Mouse (Mus musculus): Measurements from ENCODE around the gene Wfikkn1. TPM values are rescaled to one million over a fixed set of nuclear protein-coding genes. Genes with fewer than 3 reads are reported as not detected.
A peak's percentile ranks its signal among the peaks of the same experiment; 100 is the strongest.

Gene Wfikkn1
- polyA plus RNA-seq, 1 experiment, result 0.25 TPM

DNA sequence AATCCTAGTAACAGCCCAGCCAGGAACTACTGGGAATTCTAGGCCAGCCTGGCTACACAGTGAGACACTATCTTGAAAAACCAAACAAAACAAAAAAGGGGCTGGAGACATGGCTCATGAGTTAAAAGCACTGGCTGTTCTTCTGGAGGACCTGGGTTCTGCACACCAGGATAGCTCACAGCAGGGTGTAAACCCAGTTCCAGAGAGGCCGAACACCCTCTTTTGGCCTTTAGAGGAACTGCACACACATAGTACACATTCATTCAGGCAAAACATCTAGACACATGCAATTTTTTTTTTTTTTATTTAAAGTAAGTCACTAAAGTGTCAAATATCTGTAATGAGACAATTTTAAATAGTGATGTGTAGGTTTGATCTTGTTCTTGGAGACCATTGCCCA is 19.5 kb upstream of the Wfikkn1 start:
- Histone ChIP-seq H3ac (ENCODE audit: control insufficient read depth, insufficient read length) (no peak overlapping the region), H3K36me3 (ENCODE audit: control insufficient read depth, insufficient read depth) (peaks cover 7% of the 10 kb centered on the region), H3K4me3 (no peak overlapping the region), H3K27me3 (ENCODE audit: control insufficient read depth, insufficient read depth, insufficient read length) (no peaks in the 10 kb centered on the region), H3K79me2 (ENCODE audit: control insufficient read depth, insufficient read depth) (peaks cover 14% of the 10 kb centered on the region), H3K4me2 (ENCODE audit: low read depth) (no peak overlapping the region)
- TF ChIP-seq REST (IDR thresholded peaks at IDR 0.05; ENCODE audit: insufficient read depth, insufficient read length) (no peak), USF1 (IDR thresholded peaks at IDR 0.05; ENCODE audit: low read depth) (no peak)

DNA sequence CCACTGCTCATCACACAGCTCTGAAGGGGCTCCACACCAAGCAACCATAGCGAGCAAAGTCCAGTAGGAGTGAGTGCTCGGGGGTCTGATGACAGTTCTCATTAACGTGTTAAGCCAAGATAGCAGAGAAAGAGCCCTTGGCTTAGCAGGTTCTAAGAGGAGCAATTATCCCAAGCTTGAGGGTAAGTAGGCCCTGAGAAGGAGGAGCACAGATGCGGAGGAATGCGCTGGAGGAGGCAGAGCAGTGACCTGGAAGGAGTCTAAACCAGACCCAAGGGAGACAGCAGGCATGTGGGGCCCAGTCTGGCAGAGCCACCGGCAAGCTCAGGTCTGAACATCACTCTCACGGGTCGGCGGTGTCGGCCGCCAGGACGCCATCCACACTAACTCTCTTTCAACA is 15.2 kb upstream of the Wfikkn1 start:
- Histone ChIP-seq H3K4me2 (ENCODE audit: low read depth) (no peak overlapping the region), H3ac (ENCODE audit: control insufficient read depth, insufficient read length) (no peak overlapping the region), H3K4me3 (no peak overlapping the region), H3K36me3 (ENCODE audit: control insufficient read depth, insufficient read depth) (peaks cover 7% of the 10 kb centered on the region), H3K27me3 (ENCODE audit: control insufficient read depth, insufficient read depth, insufficient read length) (no peaks in the 10 kb centered on the region), H3K79me2 (ENCODE audit: control insufficient read depth, insufficient read depth) (peaks cover 1% of the 10 kb centered on the region)
- TF ChIP-seq POLR2A (IDR thresholded peaks at IDR 0.05; ENCODE audit: insufficient read length, low read depth) (no peak), TCF3 (IDR thresholded peaks at IDR 0.05; ENCODE audit: insufficient read length, low read depth) (no peak), REST (IDR thresholded peaks at IDR 0.05; ENCODE audit: insufficient read depth, insufficient read length) (no peak), MYOD1 (IDR thresholded peaks at IDR 0.05; ENCODE audit: control insufficient read depth in 1 of 3, insufficient read length in 2 of 3, low read depth in 2 of 3) (no peak), POLR2AphosphoS2 (IDR thresholded peaks at IDR 0.05; ENCODE audit: insufficient read length, low read depth) (no peak), MYOG (IDR thresholded peaks at IDR 0.05; ENCODE audit: control insufficient read depth in 1 of 3, insufficient read depth in 1 of 3, insufficient read length in 2 of 3, low read depth in 2 of 3) (no peak), MAX (IDR thresholded peaks at IDR 0.05; ENCODE audit: low read depth) (no peak), CEBPB (IDR thresholded peaks at IDR 0.05; ENCODE audit: insufficient read depth, poor library complexity, severe bottlenecking) (no peak), SRF (IDR thresholded peaks at IDR 0.05; ENCODE audit: control insufficient read depth, insufficient read length, low read depth) (no peak), USF1 (IDR thresholded peaks at IDR 0.05; ENCODE audit: low read depth) (no peak), TCF12 (IDR thresholded peaks at IDR 0.05; ENCODE audit: insufficient read depth, poor library complexity, severe bottlenecking) (no peak), E2F4 (IDR thresholded peaks at IDR 0.05; ENCODE audit: insufficient read depth) (no peak)

DNA sequence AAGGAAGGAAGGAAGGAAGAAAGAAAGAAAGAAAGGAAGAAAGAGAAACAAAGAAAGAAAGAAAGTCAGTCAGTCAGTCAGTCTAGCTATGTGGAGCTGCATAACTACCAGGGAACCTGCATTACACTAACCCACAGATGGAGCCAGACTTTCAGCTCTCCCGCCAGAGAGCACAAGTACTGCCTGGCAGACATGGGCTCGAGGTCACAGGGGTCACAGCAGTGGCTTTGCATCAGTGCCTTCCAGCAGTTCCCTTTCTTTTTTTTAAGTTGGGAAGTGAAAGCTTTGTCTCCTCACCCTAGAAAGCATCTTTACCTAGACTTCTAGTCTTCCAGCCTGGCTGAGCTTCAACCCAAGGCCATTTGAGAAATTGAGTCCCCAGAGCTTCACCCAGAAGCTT is 14.8 kb upstream of the Wfikkn1 start:
- Histone ChIP-seq H3K36me3 (ENCODE audit: control insufficient read depth, insufficient read depth) (peaks cover 7% of the 10 kb centered on the region), H3ac (ENCODE audit: control insufficient read depth, insufficient read length) (no peak overlapping the region), H3K4me2 (ENCODE audit: low read depth) (no peak overlapping the region), H3K79me2 (ENCODE audit: control insufficient read depth, insufficient read depth) (no peaks in the 10 kb centered on the region), H3K27me3 (ENCODE audit: control insufficient read depth, insufficient read depth, insufficient read length) (no peaks in the 10 kb centered on the region), H3K4me3 (no peak overlapping the region)
- no peak for TF ChIP-seq USF1 (IDR thresholded peaks at IDR 0.05; ENCODE audit: low read depth)
- TF ChIP-seq POLR2A (IDR thresholded peaks at IDR 0.05; ENCODE audit: insufficient read length, low read depth), result no peak
- no peak for TF ChIP-seq TCF3 (IDR thresholded peaks at IDR 0.05; ENCODE audit: insufficient read length, low read depth)
- TF ChIP-seq SRF (IDR thresholded peaks at IDR 0.05; ENCODE audit: control insufficient read depth, insufficient read length, low read depth), result no peak
- TF ChIP-seq POLR2AphosphoS2 (IDR thresholded peaks at IDR 0.05; ENCODE audit: insufficient read length, low read depth), result no peak
- TF ChIP-seq REST (IDR thresholded peaks at IDR 0.05; ENCODE audit: insufficient read depth, insufficient read length), result no peak
- TF ChIP-seq TCF12 (IDR thresholded peaks at IDR 0.05; ENCODE audit: insufficient read depth, poor library complexity, severe bottlenecking), result no peak

DNA sequence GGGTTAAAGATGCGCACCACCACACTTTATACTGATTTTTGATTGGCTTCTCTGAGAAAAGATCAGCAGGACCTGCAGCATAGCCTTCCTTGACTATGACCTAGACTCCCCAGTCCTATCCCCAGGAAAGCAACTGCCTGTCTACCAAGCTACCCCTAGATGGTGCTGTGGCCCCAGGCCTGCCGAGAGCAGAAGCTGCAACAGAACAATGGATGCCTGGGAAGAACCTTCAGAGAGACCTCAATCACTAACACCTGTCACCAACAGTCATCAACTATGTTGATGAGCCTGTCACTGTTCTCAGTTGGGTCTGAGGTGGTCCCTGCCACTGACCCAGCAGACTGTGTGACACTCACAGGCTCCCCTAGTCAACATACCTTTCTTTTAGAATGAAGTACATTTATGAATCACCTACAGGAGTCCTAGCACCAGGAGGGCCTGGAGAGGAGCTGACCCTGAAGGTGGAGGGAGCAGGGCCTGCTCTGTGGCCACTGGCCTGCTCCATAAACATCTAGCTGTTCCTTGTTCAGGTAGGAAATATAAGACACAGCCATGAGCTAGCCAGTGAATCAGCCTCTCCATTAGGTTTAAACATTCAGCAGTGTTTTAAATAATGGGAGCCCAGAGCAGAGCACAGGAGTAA is 13.4 kb upstream of the Wfikkn1 start:
- H3K27me3 ChIP-seq (ENCODE audit: control insufficient read depth, insufficient read depth, insufficient read length), result no peaks in the 10 kb centered on the region
- no peak overlapping the region for H3K4me3 ChIP-seq
- H3K79me2 ChIP-seq (ENCODE audit: control insufficient read depth, insufficient read depth), result no peaks in the 10 kb centered on the region
- no peak overlapping the region for H3K4me2 ChIP-seq (ENCODE audit: low read depth)
- no peak for TF ChIP-seq USF1 (IDR thresholded peaks at IDR 0.05; ENCODE audit: low read depth)
- no peak for TF ChIP-seq MAX (IDR thresholded peaks at IDR 0.05; ENCODE audit: low read depth)
- TF ChIP-seq POLR2A (IDR thresholded peaks at IDR 0.05; ENCODE audit: insufficient read length, low read depth), result no peak
- peak in 1 of 3 experiments; percentile 45 for TF ChIP-seq MYOG (IDR thresholded peaks at IDR 0.05; ENCODE audit: control insufficient read depth in 1 of 3, insufficient read depth in 1 of 3, insufficient read length in 2 of 3, low read depth in 2 of 3)
- TF ChIP-seq CEBPB (IDR thresholded peaks at IDR 0.05; ENCODE audit: insufficient read depth, poor library complexity, severe bottlenecking), result no peak
- TF ChIP-seq POLR2AphosphoS2 (IDR thresholded peaks at IDR 0.05; ENCODE audit: insufficient read length, low read depth), result no peak
- TF ChIP-seq SRF (IDR thresholded peaks at IDR 0.05; ENCODE audit: control insufficient read depth, insufficient read length, low read depth), result no peak
- no peak for TF ChIP-seq E2F4 (IDR thresholded peaks at IDR 0.05; ENCODE audit: insufficient read depth)
- no peak for TF ChIP-seq TCF3 (IDR thresholded peaks at IDR 0.05; ENCODE audit: insufficient read length, low read depth)
- TF ChIP-seq REST (IDR thresholded peaks at IDR 0.05; ENCODE audit: insufficient read depth, insufficient read length), result no peak
- peak in 2 of 3 experiments; percentile 81 to 83 for TF ChIP-seq MYOD1 (IDR thresholded peaks at IDR 0.05; ENCODE audit: control insufficient read depth in 1 of 3, insufficient read length in 2 of 3, low read depth in 2 of 3)
- TF ChIP-seq TCF12 (IDR thresholded peaks at IDR 0.05; ENCODE audit: insufficient read depth, poor library complexity, severe bottlenecking), result no peak
- H3ac ChIP-seq (ENCODE audit: control insufficient read depth, insufficient read length), result no peak overlapping the region
- H3K36me3 ChIP-seq (ENCODE audit: control insufficient read depth, insufficient read depth), result peaks cover 8% of the 10 kb centered on the region

DNA sequence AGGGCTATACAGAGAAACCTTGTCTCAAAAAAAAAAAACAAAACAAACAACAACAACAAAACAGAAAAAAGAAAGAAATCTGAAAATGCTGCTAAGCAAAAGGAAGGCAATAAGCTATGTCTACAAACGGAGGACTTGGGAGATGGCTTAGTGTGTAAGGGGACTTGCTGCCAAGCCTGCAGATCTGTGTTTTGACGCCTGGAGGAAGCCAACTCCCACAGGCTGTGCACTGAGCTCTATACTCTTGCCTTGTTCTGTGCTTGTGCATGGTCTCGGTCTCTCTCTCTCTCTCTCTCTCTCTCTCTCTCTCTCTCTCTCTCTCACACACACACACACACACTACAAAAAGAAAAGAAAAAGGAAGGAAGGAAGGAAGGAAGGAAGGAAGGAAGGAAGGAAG is 8.2 kb upstream of the Wfikkn1 start:
- Histone ChIP-seq H3ac (ENCODE audit: control insufficient read depth, insufficient read length) (no peak overlapping the region), H3K36me3 (ENCODE audit: control insufficient read depth, insufficient read depth) (peaks cover 8% of the 10 kb centered on the region), H3K27me3 (ENCODE audit: control insufficient read depth, insufficient read depth, insufficient read length) (no peaks in the 10 kb centered on the region), H3K4me2 (ENCODE audit: low read depth) (no peak overlapping the region), H3K4me3 (no peak overlapping the region), H3K79me2 (ENCODE audit: control insufficient read depth, insufficient read depth) (no peaks in the 10 kb centered on the region)
- TF ChIP-seq USF1 (IDR thresholded peaks at IDR 0.05; ENCODE audit: low read depth) (no peak), MYOD1 (IDR thresholded peaks at IDR 0.05; ENCODE audit: control insufficient read depth in 1 of 3, insufficient read length in 2 of 3, low read depth in 2 of 3) (no peak), TCF3 (IDR thresholded peaks at IDR 0.05; ENCODE audit: insufficient read length, low read depth) (no peak), POLR2A (IDR thresholded peaks at IDR 0.05; ENCODE audit: insufficient read length, low read depth) (no peak), SRF (IDR thresholded peaks at IDR 0.05; ENCODE audit: control insufficient read depth, insufficient read length, low read depth) (no peak), TCF12 (IDR thresholded peaks at IDR 0.05; ENCODE audit: insufficient read depth, poor library complexity, severe bottlenecking) (no peak), MAX (IDR thresholded peaks at IDR 0.05; ENCODE audit: low read depth) (no peak), MYOG (IDR thresholded peaks at IDR 0.05; ENCODE audit: control insufficient read depth in 1 of 3, insufficient read depth in 1 of 3, insufficient read length in 2 of 3, low read depth in 2 of 3) (no peak), POLR2AphosphoS2 (IDR thresholded peaks at IDR 0.05; ENCODE audit: insufficient read length, low read depth) (no peak), REST (IDR thresholded peaks at IDR 0.05; ENCODE audit: insufficient read depth, insufficient read length) (no peak), CEBPB (IDR thresholded peaks at IDR 0.05; ENCODE audit: insufficient read depth, poor library complexity, severe bottlenecking) (no peak), E2F4 (IDR thresholded peaks at IDR 0.05; ENCODE audit: insufficient read depth) (no peak)

All from myocyte (in vitro differentiated cells).